In the genomic region with DNA sequence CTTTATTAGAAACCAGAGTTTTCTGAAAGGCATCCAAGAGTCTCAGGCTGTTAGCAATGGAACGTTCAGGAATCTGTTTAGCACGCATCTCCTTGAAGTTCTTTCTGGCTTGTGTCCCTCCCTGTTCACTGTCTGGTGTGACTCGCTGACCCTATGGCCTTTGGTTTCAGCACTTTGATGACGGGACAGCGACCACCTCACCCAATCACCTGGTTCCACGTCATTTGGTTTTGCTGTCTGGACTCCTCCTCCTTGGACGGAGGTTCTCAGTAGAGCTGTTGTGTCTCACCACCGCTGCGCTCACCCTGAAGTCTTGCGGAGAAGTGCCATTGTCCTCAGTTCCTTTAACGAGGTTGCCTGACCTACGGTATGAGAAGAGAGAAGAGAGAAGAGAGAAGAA, we compare ENCODE assay signal across 9 mouse cellular contexts. TPM values are rescaled to one million over a fixed set of nuclear protein-coding genes. Genes with fewer than 3 reads are reported as not detected.
A peak's percentile ranks its signal among the peaks of the same experiment; 100 is the strongest.
DNase-seq lines count a peak whose midpoint lies in the region; ATAC-seq lines count a peak whose summit lies in the region.
"Had no signal": no experiment of that assay in that cellular context is flagged by ENCODE, and none has a peak within 500 bp of the region (broad histone marks: within the 10 kb centered on the region; RNA-seq: fewer than 3 reads in every experiment).

No protein-coding gene starts in this region.

- DNase-seq in kidney, adult 8-10 months: no peak
- peak; percentile 48 for DNase-seq in c-Kit-positive CD71-positive TER-119-negative erythroid progenitor cells, embryonic 14.5 days (ENCODE audit: low read depth)
- DNase-seq in ovary, postnatal 14 days (ENCODE audit: low spot score): peak; percentile 40
- DNase-seq in spleen, adult 18-20 months: no peak
- no peak for DNase-seq in layer of hippocampus, postnatal 25 days (ENCODE audit: extremely low spot score in 1 of 2, low spot score in 1 of 2)
- DNase-seq: left cerebral cortex, postnatal 4 days had no signal

- H3K36me3 ChIP-seq in kidney, embryonic 14.5 days (ENCODE audit: control insufficient read depth, insufficient read depth, low read length): no peaks in the 10 kb centered on the region
- H3K36me3 ChIP-seq in limb, embryonic 12.5 days: no peaks in the 10 kb centered on the region

- peak; percentile 49; the same call in 1 of the 2 replicates for ATAC-seq in kidney, embryonic 14.5 days (ENCODE audit: low FRiP score, low TSS enrichment)
- ATAC-seq in limb, embryonic 12.5 days (ENCODE audit: insufficient number of reproducible peaks, insufficient read depth, low FRiP score, low TSS enrichment, low read depth): 0 out of 2 replicates have a peak, but pooled peaks have one; percentile 47
- no peak for ATAC-seq in erythroid progenitor cell, adult 5-6 weeks (replicated peaks; ENCODE audit: low FRiP score, poor library complexity, severe bottlenecking)

- H3K4me1 ChIP-seq in kidney, embryonic 14.5 days (ENCODE audit: control insufficient read depth, insufficient read depth, low read length): no peaks in the 10 kb centered on the region
- H3K4me1 ChIP-seq in limb, embryonic 12.5 days (replicated peaks): no peaks in the 10 kb centered on the region

- WGBS in kidney, embryonic 14.5 days: under 1% methylated on average over 12 of the region's 12 CpGs
- WGBS in limb, embryonic 12.5 days: 1% methylated on average over 12 of the region's 12 CpGs

- no peaks in the 10 kb centered on the region for H3K9me3 ChIP-seq in kidney, embryonic 14.5 days (ENCODE audit: control insufficient read depth, low read length)
- H3K9me3 ChIP-seq in limb, embryonic 12.5 days: no peaks in the 10 kb centered on the region

- peaks cover 25% of the 10 kb centered on the region for H3K27me3 ChIP-seq in kidney, embryonic 14.5 days (ENCODE audit: control insufficient read depth, insufficient read depth, low read length)
- peaks cover 48% of the 10 kb centered on the region for H3K27me3 ChIP-seq in limb, embryonic 12.5 days

- no peak overlapping the region for H3K9ac ChIP-seq in kidney, embryonic 14.5 days (ENCODE audit: low read depth, low read length)
- no peak overlapping the region for H3K9ac ChIP-seq in limb, embryonic 12.5 days (replicated peaks)

- no peak overlapping the region for H3K4me2 ChIP-seq in kidney, embryonic 14.5 days (replicated peaks; ENCODE audit: low read depth, low read length)
- H3K4me2 ChIP-seq in limb, embryonic 12.5 days: 0 out of 2 replicates have a peak overlapping the region, but pooled peaks have one; percentile 2

- no peak overlapping the region for H3K4me3 ChIP-seq in kidney, embryonic 14.5 days (ENCODE audit: low read length)
- no peak overlapping the region for H3K4me3 ChIP-seq in limb, embryonic 12.5 days (replicated peaks)

- no peak overlapping the region for H3K27ac ChIP-seq in kidney, embryonic 14.5 days (ENCODE audit: low read depth, low read length)
- no peak overlapping the region for H3K27ac ChIP-seq in limb, embryonic 12.5 days

RNA-seq across cellular contexts. Expression of a gene that starts 21.2 kb away (rescaled TPM):
- not detected in 2 replicates for polyA plus RNA-seq in kidney, embryonic 14.5 days (2014; fragmentation: Nextera tagmentation; extraction: Ambion mirVana)
- polyA plus RNA-seq in limb, embryonic 12.5 days (2016; fragmentation: Nextera tagmentation; extraction: Ambion mirVana): not detected in 2 replicates
- not detected in 2 replicates for total RNA-seq in erythroid progenitor cell, adult 5-6 weeks (2015; ENCODE audit: low replicate concordance)
- total RNA-seq in erythroid progenitor cell, adult 5-6 weeks (2017; ENCODE audit: low replicate concordance): not detected in 2 replicates
- total RNA-seq in layer of hippocampus, postnatal 25 days (2021): 10 to 100 TPM; 14.6 to 16.6 TPM

RNA-seq across cellular contexts. Expression of a gene that starts 21.4 kb away (rescaled TPM):
- polyA plus RNA-seq in kidney, embryonic 14.5 days (2014; fragmentation: Nextera tagmentation; extraction: Ambion mirVana): 8.5 and 12.9 TPM in 2 replicates
- 9.0 and 9.1 TPM in 2 replicates for polyA plus RNA-seq in limb, embryonic 12.5 days (2016; fragmentation: Nextera tagmentation; extraction: Ambion mirVana)
- total RNA-seq in erythroid progenitor cell, adult 5-6 weeks (2015; ENCODE audit: low replicate concordance): 7.9 and 15.5 TPM in 2 replicates
- total RNA-seq in erythroid progenitor cell, adult 5-6 weeks (2017; ENCODE audit: low replicate concordance): 18.5 and 22.8 TPM in 2 replicates
- total RNA-seq in layer of hippocampus, postnatal 25 days (2021): 10 to 100 TPM; 54.3 to 56.1 TPM

Comparison
In these comparisons a context has a peak if more than half of its experiments do, and no peak if none do; other contexts are left out.
1. DNase-seq: peak in c-Kit-positive CD71-positive TER-119-negative erythroid progenitor cells, embryonic 14.5 days (single experiment) and ovary, postnatal 14 days (single experiment); none in kidney, adult 8-10 months (0 of 2), spleen, adult 18-20 months (0 of 2) and layer of hippocampus, postnatal 25 days (0 of 2).
2. RNA of a gene that starts 21.2 kb away (total RNA-seq): 14.6 to 16.6 TPM in layer of hippocampus, postnatal 25 days; not detected in erythroid progenitor cell, adult 5-6 weeks; every median in the first group is over 10 times any median in the second.